Comparison of ENCODE assay signal across 23 mouse cellular contexts in the genomic region with DNA sequence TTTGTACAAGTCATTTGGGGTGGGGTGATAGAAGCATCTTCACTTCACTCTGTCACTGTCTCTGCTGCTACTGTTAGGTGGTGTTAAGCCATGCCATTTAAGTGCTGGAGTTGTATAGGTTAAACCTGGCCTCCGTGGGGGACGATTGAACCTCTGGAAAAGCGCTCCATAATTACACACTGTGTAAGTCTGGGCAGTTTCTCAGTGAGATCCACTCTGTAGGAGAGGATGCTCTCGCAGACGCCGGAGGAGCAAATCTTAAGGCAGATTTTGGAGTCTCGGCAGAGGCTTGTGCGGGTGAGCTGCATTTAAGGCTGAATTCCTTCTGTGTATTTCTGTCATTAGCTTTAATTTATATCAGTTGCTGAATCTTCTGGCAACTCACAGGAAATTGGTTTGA.
DNase-seq lines count a peak whose midpoint lies in the region; ATAC-seq and TF ChIP-seq lines count a peak whose summit lies in the region.
"Had no signal": no experiment of that assay in that cellular context is flagged by ENCODE, and none has a peak within 500 bp of the region (broad histone marks: within the 10 kb centered on the region; RNA-seq: fewer than 3 reads in every experiment).

No protein-coding gene starts in this region.

- no peak for TF ChIP-seq CTCF in stomach, postnatal 0 days (IDR thresholded peaks at IDR 0.05; ENCODE audit: low read depth)

- no peaks in the 10 kb centered on the region for H3K9me3 ChIP-seq in intestine, embryonic 14.5 days (ENCODE audit: control insufficient read depth, low read length)
- H3K9me3 ChIP-seq in intestine, embryonic 15.5 days: no peaks in the 10 kb centered on the region
- H3K9me3 ChIP-seq in neural tube, embryonic 11.5 days (ENCODE audit: control insufficient read depth, low read length): no peaks in the 10 kb centered on the region
- no peaks in the 10 kb centered on the region for H3K9me3 ChIP-seq in stomach, postnatal 0 days (ENCODE audit: control insufficient read depth, low read length)
- H3K9me3 ChIP-seq: embryonic facial prominence, embryonic 13.5 days; forebrain, embryonic 12.5 days; G1E; hindbrain, embryonic 15.5 days had no signal

- no peak overlapping the region for H3K9ac ChIP-seq in intestine, embryonic 14.5 days (ENCODE audit: low read length)
- H3K9ac ChIP-seq in intestine, embryonic 15.5 days: no peak overlapping the region
- H3K9ac ChIP-seq in neural tube, embryonic 11.5 days (ENCODE audit: low read length): no peak overlapping the region
- H3K9ac ChIP-seq in stomach, postnatal 0 days (ENCODE audit: low read length): no peak overlapping the region
- H3K9ac ChIP-seq: embryonic facial prominence, embryonic 13.5 days; forebrain, embryonic 12.5 days; hindbrain, embryonic 15.5 days had no signal

- H3K4me1 ChIP-seq in intestine, embryonic 14.5 days (replicated peaks; ENCODE audit: control insufficient read depth, insufficient read depth, low read length): peaks cover 6% of the 10 kb centered on the region; the same call in 1 of the 2 replicates
- H3K4me1 ChIP-seq in intestine, embryonic 15.5 days (replicated peaks): peaks cover 2% of the 10 kb centered on the region; the same call in 1 of the 2 replicates
- no peaks in the 10 kb centered on the region for H3K4me1 ChIP-seq in neural tube, embryonic 11.5 days (ENCODE audit: control insufficient read depth, insufficient read depth, low read length)
- peaks cover 10% of the 10 kb centered on the region; the same call in 1 of the 2 replicates for H3K4me1 ChIP-seq in stomach, postnatal 0 days (replicated peaks; ENCODE audit: control insufficient read depth, insufficient read depth)

- H3K27ac ChIP-seq in intestine, embryonic 14.5 days (ENCODE audit: low read depth): peak overlapping the region; percentile 38; the same call in 1 of the 2 replicates
- H3K27ac ChIP-seq in intestine, embryonic 15.5 days: no peak overlapping the region
- no peak overlapping the region for H3K27ac ChIP-seq in neural tube, embryonic 11.5 days (ENCODE audit: low read depth, low read length)
- peak overlapping the region; percentile 53 for H3K27ac ChIP-seq in stomach, postnatal 0 days (replicated peaks)
- H3K27ac ChIP-seq: forebrain, embryonic 12.5 days; hindbrain, embryonic 15.5 days had no signal

- TF ChIP-seq EP300 in stomach, postnatal 0 days (optimal IDR thresholded peaks at IDR 0.05): no peak

- DNase-seq in frontal cortex, postnatal 25 days (ENCODE audit: low spot score in 2 of 2): no peak
- DNase-seq in intestine, embryonic 14.5 days (ENCODE audit: low spot score): no peak
- peak; percentile 0 for DNase-seq in neural tube, embryonic 11.5 days (ENCODE audit: low spot score)
- DNase-seq in neural tube, embryonic 10.5 days (ENCODE audit: extremely low spot score, low spot score): no peak
- no peak for DNase-seq in stomach, postnatal 0 days (ENCODE audit: low spot score)
- DNase-seq in liver: no peak
- DNase-seq: adrenal gland, postnatal 14 days; B cell, adult 2 months; cerebellum, adult 18-20 months; cerebellum, adult 9-11 months; cerebellum, postnatal 36 days; gastrocnemius, adult 2 months; gastrocnemius, postnatal 25 days; heart, postnatal 10 days; heart, postnatal 4 days had no signal

- peak; percentile 53; the same call in 1 of the 2 replicates for ATAC-seq in frontal cortex, adult (ENCODE audit: low TSS enrichment)
- no peak for ATAC-seq in intestine, embryonic 14.5 days (replicated peaks; ENCODE audit: low FRiP score, low TSS enrichment, low read depth)
- ATAC-seq in intestine, embryonic 15.5 days: no peak
- ATAC-seq in neural tube, embryonic 11.5 days (ENCODE audit: insufficient read depth, low FRiP score, low TSS enrichment): no peak
- 0 out of 2 replicates have a peak, but pooled peaks have one; percentile 19 for ATAC-seq in stomach, postnatal 0 days (ENCODE audit: low FRiP score, low TSS enrichment)
- ATAC-seq: CD4-positive, CD25-positive, alpha-beta regulatory T cell, adult 4 months; forebrain, embryonic 16.5 days had no signal

- WGBS in intestine, embryonic 14.5 days: 50% methylated on average over 8 of the region's 8 CpGs
- 53% methylated on average over 8 of the region's 8 CpGs for WGBS in intestine, embryonic 15.5 days
- WGBS in neural tube, embryonic 11.5 days: 88% methylated on average over 8 of the region's 8 CpGs
- 58% methylated on average over 8 of the region's 8 CpGs for WGBS in stomach, postnatal 0 days

- no peak overlapping the region for H3K4me2 ChIP-seq in intestine, embryonic 14.5 days (ENCODE audit: low read length)
- no peak overlapping the region for H3K4me2 ChIP-seq in intestine, embryonic 15.5 days (replicated peaks)
- H3K4me2 ChIP-seq in neural tube, embryonic 11.5 days (ENCODE audit: low read depth): no peak overlapping the region
- H3K4me2 ChIP-seq in stomach, postnatal 0 days (replicated peaks; ENCODE audit: low read depth): no peak overlapping the region
- H3K4me2 ChIP-seq: embryonic facial prominence, embryonic 13.5 days; forebrain, embryonic 12.5 days; hindbrain, embryonic 15.5 days had no signal

- peaks cover 20% of the 10 kb centered on the region for H3K36me3 ChIP-seq in intestine, embryonic 14.5 days (ENCODE audit: control insufficient read depth, insufficient read depth, low read length)
- no peaks in the 10 kb centered on the region for H3K36me3 ChIP-seq in intestine, embryonic 15.5 days
- no peaks in the 10 kb centered on the region for H3K36me3 ChIP-seq in neural tube, embryonic 11.5 days (ENCODE audit: control insufficient read depth, insufficient read depth, low read length)
- H3K36me3 ChIP-seq in stomach, postnatal 0 days (ENCODE audit: control insufficient read depth, insufficient read depth, low read length): no peaks in the 10 kb centered on the region

- H3K27me3 ChIP-seq in intestine, embryonic 14.5 days (replicated peaks; ENCODE audit: control insufficient read depth, insufficient read depth, low read length): no peaks in the 10 kb centered on the region
- no peaks in the 10 kb centered on the region for H3K27me3 ChIP-seq in intestine, embryonic 15.5 days (replicated peaks)
- H3K27me3 ChIP-seq in neural tube, embryonic 11.5 days (ENCODE audit: control insufficient read depth, insufficient read depth, low read length): no peaks in the 10 kb centered on the region
- H3K27me3 ChIP-seq in stomach, postnatal 0 days (ENCODE audit: control insufficient read depth, insufficient read depth, low read length): no peaks in the 10 kb centered on the region
- H3K27me3 ChIP-seq: embryonic facial prominence, embryonic 13.5 days; forebrain, embryonic 12.5 days; hindbrain, embryonic 15.5 days had no signal

- H3K4me3 ChIP-seq in intestine, embryonic 14.5 days (ENCODE audit: low read depth, low read length): no peak overlapping the region
- H3K4me3 ChIP-seq in intestine, embryonic 15.5 days (replicated peaks): no peak overlapping the region
- no peak overlapping the region for H3K4me3 ChIP-seq in neural tube, embryonic 11.5 days (ENCODE audit: low read depth, low read length)
- no peak overlapping the region for H3K4me3 ChIP-seq in stomach, postnatal 0 days (ENCODE audit: low read depth, low read length)
- H3K4me3 ChIP-seq: embryonic facial prominence, embryonic 13.5 days; forebrain, embryonic 12.5 days; gastrocnemius, adult 2 months; hindbrain, embryonic 15.5 days had no signal

Comparison
In these comparisons a context has a peak if more than half of its experiments do, and no peak if none do; other contexts are left out.
1. H3K27ac ChIP-seq: peak in intestine, embryonic 14.5 days (single experiment) and stomach, postnatal 0 days (single experiment); none in intestine, embryonic 15.5 days (single experiment) and neural tube, embryonic 11.5 days (single experiment).
2. ATAC-seq: peak in frontal cortex, adult (single experiment) and stomach, postnatal 0 days (single experiment); none in intestine, embryonic 14.5 days (single experiment), intestine, embryonic 15.5 days (single experiment) and neural tube, embryonic 11.5 days (single experiment).